Mouse (Mus musculus): Measurements from ENCODE around the gene Macf1. TPM values are rescaled to one million over a fixed set of nuclear protein-coding genes. Genes with fewer than 3 reads are reported as not detected.

The Macf1 gene
- total and polyA plus RNA-seq, 3 experiments: 39.3 to 169 (median 129) TPM

DNA sequence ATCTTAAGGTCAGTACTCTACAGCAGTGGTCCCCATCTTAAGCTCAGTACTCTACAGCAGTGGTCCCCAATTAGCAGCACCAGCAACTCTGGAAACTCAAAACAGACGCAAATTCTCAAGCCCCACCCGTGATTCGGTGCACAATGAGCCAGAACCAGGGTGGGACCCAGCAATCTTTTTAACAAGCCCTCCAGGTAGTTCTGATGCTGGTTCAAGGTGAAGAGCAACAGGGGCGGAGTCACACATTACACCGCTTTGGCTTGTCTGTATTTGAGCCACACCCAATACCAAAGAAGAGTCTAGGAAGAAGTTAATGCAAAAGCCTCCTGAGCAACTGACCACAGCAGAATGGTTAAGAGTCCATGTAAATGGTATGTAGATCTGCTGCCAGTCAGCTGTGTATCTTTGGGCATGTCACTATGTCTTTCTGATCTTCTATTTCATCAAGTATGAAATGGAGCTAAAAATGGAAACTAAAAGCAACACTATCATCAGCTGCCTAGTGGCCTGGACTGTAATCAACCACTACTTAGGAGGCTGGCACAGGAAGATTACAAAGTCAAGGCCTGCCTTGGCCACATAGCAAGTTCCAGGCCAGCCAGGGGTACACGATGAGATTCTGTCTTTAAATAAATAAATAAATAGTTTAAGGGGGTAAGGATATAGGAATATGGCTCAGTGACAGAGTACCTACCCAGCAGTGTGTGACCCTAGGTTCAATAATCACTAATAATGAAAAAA lies 58.7 kb downstream of the Macf1 start:
- TF ChIP-seq GATA2 (IDR thresholded peaks at IDR 0.05; ENCODE audit: borderline replicate concordance, low read depth, low read length) (no peak), GATA1 (IDR thresholded peaks at IDR 0.05; ENCODE audit: borderline replicate concordance, low read length) (no peak), TAL1 (conservative IDR thresholded peaks at IDR 0.05; ENCODE audit: low read depth, low read length) (no peak), POLR2AphosphoS5 (IDR thresholded peaks at IDR 0.05; ENCODE audit: insufficient replicate concordance, low read depth, low read length) (no peak), CTCF (IDR thresholded peaks at IDR 0.05; ENCODE audit: low read depth, low read length) (no peak)
- no peak for DNase-seq (ENCODE audit: low spot score)
- Histone ChIP-seq H3K4me3 (ENCODE audit: low read depth, low read length) (no peak overlapping the region), H3K36me3 (replicated peaks) (no peaks in the 10 kb centered on the region), H3K9me3 (replicated peaks) (no peaks in the 10 kb centered on the region), H3K27me3 (ENCODE audit: insufficient read depth, low read length) (peaks cover 4% of the 10 kb centered on the region; the same call in 1 of the 2 replicates), H3K4me1 (ENCODE audit: insufficient read depth, low read depth, low read length) (peaks cover 12% of the 10 kb centered on the region)
- ATAC-seq (ENCODE audit: extremely low read depth, insufficient number of reproducible peaks, low FRiP score, poor library complexity, severe bottlenecking): no peak

DNA sequence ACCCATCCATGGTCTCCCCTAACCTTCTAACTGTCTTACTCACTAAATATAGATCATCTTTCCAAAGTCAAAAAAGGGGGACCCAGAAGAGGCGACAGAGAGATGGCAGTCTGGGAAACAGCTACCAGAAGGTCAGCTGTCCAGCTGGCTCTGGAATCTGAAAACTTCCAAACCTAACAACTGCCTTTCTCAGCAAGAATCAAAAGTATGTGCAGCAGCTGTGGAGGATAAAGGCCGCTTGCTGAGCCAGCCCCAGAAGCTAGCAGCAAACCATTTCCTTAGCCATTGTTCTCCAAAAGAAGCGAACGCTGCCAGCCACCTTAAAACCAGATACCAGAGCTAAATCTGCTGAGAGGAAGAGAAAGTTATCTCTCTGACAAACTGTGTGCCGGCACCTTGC lies 59.7 kb downstream of the Macf1 start:
- ATAC-seq (ENCODE audit: extremely low read depth, insufficient number of reproducible peaks, low FRiP score, poor library complexity, severe bottlenecking) (no peak), DNase-seq (ENCODE audit: low spot score) (no peak)
- Histone ChIP-seq H3K4me1 (ENCODE audit: insufficient read depth, low read depth, low read length) (peaks cover 12% of the 10 kb centered on the region), H3K36me3 (replicated peaks) (no peaks in the 10 kb centered on the region), H3K27me3 (ENCODE audit: insufficient read depth, low read length) (peaks cover 4% of the 10 kb centered on the region; the same call in 1 of the 2 replicates), H3K4me3 (ENCODE audit: low read depth, low read length) (no peak overlapping the region), H3K9me3 (replicated peaks) (no peaks in the 10 kb centered on the region)
- TF ChIP-seq GATA1 (IDR thresholded peaks at IDR 0.05; ENCODE audit: borderline replicate concordance, low read length) (no peak), CTCF (IDR thresholded peaks at IDR 0.05; ENCODE audit: low read depth, low read length) (no peak), TAL1 (conservative IDR thresholded peaks at IDR 0.05; ENCODE audit: low read depth, low read length) (no peak), GATA2 (IDR thresholded peaks at IDR 0.05; ENCODE audit: borderline replicate concordance, low read depth, low read length) (no peak), POLR2AphosphoS5 (IDR thresholded peaks at IDR 0.05; ENCODE audit: insufficient replicate concordance, low read depth, low read length) (no peak)

- Histone ChIP-seq H3K4me1 (ENCODE audit: insufficient read depth, low read depth, low read length) (peaks cover 12% of the 10 kb centered on the region), H3K36me3 (replicated peaks) (no peaks in the 10 kb centered on the region), H3K4me3 (ENCODE audit: low read depth, low read length) (no peak overlapping the region), H3K9me3 (replicated peaks) (no peaks in the 10 kb centered on the region), H3K27me3 (ENCODE audit: insufficient read depth, low read length) (peaks cover 4% of the 10 kb centered on the region; the same call in 1 of the 2 replicates)
- no peak for TF ChIP-seq GATA2 (IDR thresholded peaks at IDR 0.05; ENCODE audit: borderline replicate concordance, low read depth, low read length)
- no peak for TF ChIP-seq TAL1 (conservative IDR thresholded peaks at IDR 0.05; ENCODE audit: low read depth, low read length)
- TF ChIP-seq POLR2AphosphoS5 (IDR thresholded peaks at IDR 0.05; ENCODE audit: insufficient replicate concordance, low read depth, low read length): no peak
- TF ChIP-seq CTCF (IDR thresholded peaks at IDR 0.05; ENCODE audit: low read depth, low read length): no peak
- no peak for TF ChIP-seq GATA1 (IDR thresholded peaks at IDR 0.05; ENCODE audit: borderline replicate concordance, low read length)
- DNase-seq (ENCODE audit: low spot score) (no peak), ATAC-seq (ENCODE audit: extremely low read depth, insufficient number of reproducible peaks, low FRiP score, poor library complexity, severe bottlenecking) (no peak)
These were observed 60.4 kb downstream of the Macf1 start for GRCm38 (mm10) chr4:123623742-123624151.

GRCm38 (mm10) chr4:123621732-123622131 lies 62.4 kb downstream of the Macf1 start:
- no peaks in the 10 kb centered on the region for H3K9me3 ChIP-seq (replicated peaks)
- no peak for TF ChIP-seq GATA1 (IDR thresholded peaks at IDR 0.05; ENCODE audit: borderline replicate concordance, low read length)
- TF ChIP-seq POLR2AphosphoS5 (IDR thresholded peaks at IDR 0.05; ENCODE audit: insufficient replicate concordance, low read depth, low read length): no peak
- TF ChIP-seq GATA2 (IDR thresholded peaks at IDR 0.05; ENCODE audit: borderline replicate concordance, low read depth, low read length): no peak
- TF ChIP-seq CTCF (IDR thresholded peaks at IDR 0.05; ENCODE audit: low read depth, low read length): no peak
- TF ChIP-seq TAL1 (conservative IDR thresholded peaks at IDR 0.05; ENCODE audit: low read depth, low read length): no peak
- no peak overlapping the region for H3K4me3 ChIP-seq (ENCODE audit: low read depth, low read length)
- H3K27me3 ChIP-seq (ENCODE audit: insufficient read depth, low read length): peaks cover 4% of the 10 kb centered on the region; the same call in 1 of the 2 replicates
- ATAC-seq (ENCODE audit: extremely low read depth, insufficient number of reproducible peaks, low FRiP score, poor library complexity, severe bottlenecking): no peak
- H3K4me1 ChIP-seq (ENCODE audit: insufficient read depth, low read depth, low read length): peaks cover 12% of the 10 kb centered on the region
- no peaks in the 10 kb centered on the region for H3K36me3 ChIP-seq (replicated peaks)
- no peak for DNase-seq (ENCODE audit: low spot score)

- no peaks in the 10 kb centered on the region; the same call in 1 of the 2 replicates for H3K4me1 ChIP-seq (ENCODE audit: insufficient read depth, low read depth, low read length)
- ATAC-seq (ENCODE audit: extremely low read depth, insufficient number of reproducible peaks, low FRiP score, poor library complexity, severe bottlenecking): no peak
- peaks cover 2% of the 10 kb centered on the region; the same call in 1 of the 2 replicates for H3K27me3 ChIP-seq (ENCODE audit: insufficient read depth, low read length)
- H3K4me3 ChIP-seq (ENCODE audit: low read depth, low read length): no peak overlapping the region
- H3K36me3 ChIP-seq (replicated peaks): no peaks in the 10 kb centered on the region
- DNase-seq (ENCODE audit: low spot score): no peak
- no peak for TF ChIP-seq POLR2AphosphoS5 (IDR thresholded peaks at IDR 0.05; ENCODE audit: insufficient replicate concordance, low read depth, low read length)
- TF ChIP-seq GATA1 (IDR thresholded peaks at IDR 0.05; ENCODE audit: borderline replicate concordance, low read length): no peak
- no peak for TF ChIP-seq CTCF (IDR thresholded peaks at IDR 0.05; ENCODE audit: low read depth, low read length)
- no peak for TF ChIP-seq TAL1 (conservative IDR thresholded peaks at IDR 0.05; ENCODE audit: low read depth, low read length)
- TF ChIP-seq GATA2 (IDR thresholded peaks at IDR 0.05; ENCODE audit: borderline replicate concordance, low read depth, low read length): no peak
- H3K9me3 ChIP-seq (replicated peaks): no peaks in the 10 kb centered on the region
These were observed 66.3 kb downstream of the Macf1 start for GRCm38 (mm10) chr4:123617727-123618389.

GRCm38 (mm10) chr4:123616971-123617370 lies 67.2 kb downstream of the Macf1 start:
- no peak for ATAC-seq (ENCODE audit: extremely low read depth, insufficient number of reproducible peaks, low FRiP score, poor library complexity, severe bottlenecking)
- TF ChIP-seq POLR2AphosphoS5 (IDR thresholded peaks at IDR 0.05; ENCODE audit: insufficient replicate concordance, low read depth, low read length): no peak
- no peak for TF ChIP-seq TAL1 (conservative IDR thresholded peaks at IDR 0.05; ENCODE audit: low read depth, low read length)
- TF ChIP-seq GATA1 (IDR thresholded peaks at IDR 0.05; ENCODE audit: borderline replicate concordance, low read length): no peak
- TF ChIP-seq GATA2 (IDR thresholded peaks at IDR 0.05; ENCODE audit: borderline replicate concordance, low read depth, low read length): no peak
- no peak for TF ChIP-seq CTCF (IDR thresholded peaks at IDR 0.05; ENCODE audit: low read depth, low read length)

More at GRCm38 (mm10) chr4:123616971-123617370, 67.2 kb downstream of the Macf1 start:
- Histone ChIP-seq H3K27me3 (ENCODE audit: insufficient read depth, low read length) (peaks cover 2% of the 10 kb centered on the region; the same call in 1 of the 2 replicates), H3K4me1 (ENCODE audit: insufficient read depth, low read depth, low read length) (no peaks in the 10 kb centered on the region; the same call in 1 of the 2 replicates), H3K36me3 (replicated peaks) (no peaks in the 10 kb centered on the region), H3K4me3 (ENCODE audit: low read depth, low read length) (no peak overlapping the region), H3K9me3 (replicated peaks) (no peaks in the 10 kb centered on the region)
- DNase-seq (ENCODE audit: low spot score): no peak
